Mouse (Mus musculus) megakaryocyte, embryonic 14.5 days (primary cell): ENCODE measurements at regions not wholly inside any gene's neighbourhood (a gene's known extent, or its start where the extent isn't known, plus 50 kb on each side); places are given as distances from the start of the nearest gene placed in this dataset.
"Not testable (repeated sequence)": the region's sequence is repeated elsewhere in the genome, so short reads cannot be mapped to it uniquely, and the experiment has no call there.

ENCODE experiments used
- FLI1 ChIP-seq: IDR thresholded peaks from 2 replicates; pipeline ENCODE4 v1.6.1; 2012; ENCODE audit warnings: low read length, inconsistent platforms, mixed read lengths
- GATA1 ChIP-seq: IDR thresholded peaks from 3 replicates; pipeline ENCODE4 v1.6.1; 2012; ENCODE audit warnings: mixed read lengths, low read length, inconsistent platforms, borderline replicate concordance

GRCm38 (mm10) chr10:10177037-10177436, 276.2 kb upstream of the Stxbp5 start:
- TF ChIP-seq GATA1, FLI1: not testable (repeated sequence)
